Mouse (Mus musculus) ES-E14 (cell line): ENCODE data around the gene Gga2.

Experiments
- CHD2 ChIP-seq: IDR thresholded peaks from 2 replicates; pipeline ENCODE4 v1.6.1; 2014; ENCODE audit warnings: mild to moderate bottlenecking, low read depth, low read length, inconsistent platforms
- HCFC1 ChIP-seq: IDR thresholded peaks from 2 replicates; pipeline ENCODE4 v1.6.1; 2012; ENCODE audit warnings: low read length, inconsistent platforms, borderline replicate concordance; ENCODE audit not compliant: insufficient read depth
- MAFK ChIP-seq: IDR thresholded peaks from 2 replicates; pipeline ENCODE4 v1.6.1; 2014; ENCODE audit warnings: mild to moderate bottlenecking, low read depth, low read length, inconsistent platforms; ENCODE audit not compliant: insufficient read depth
- ZC3H11A ChIP-seq: IDR thresholded peaks from 2 replicates; pipeline ENCODE4 v1.6.1; 2012; ENCODE audit warnings: low read depth, mild to moderate bottlenecking, inconsistent platforms, low read length, borderline replicate concordance
- ZNF384 ChIP-seq: IDR thresholded peaks from 2 replicates; pipeline ENCODE4 v1.6.1; 2012; ENCODE audit warnings: low read depth, low read length, inconsistent platforms

DNA sequence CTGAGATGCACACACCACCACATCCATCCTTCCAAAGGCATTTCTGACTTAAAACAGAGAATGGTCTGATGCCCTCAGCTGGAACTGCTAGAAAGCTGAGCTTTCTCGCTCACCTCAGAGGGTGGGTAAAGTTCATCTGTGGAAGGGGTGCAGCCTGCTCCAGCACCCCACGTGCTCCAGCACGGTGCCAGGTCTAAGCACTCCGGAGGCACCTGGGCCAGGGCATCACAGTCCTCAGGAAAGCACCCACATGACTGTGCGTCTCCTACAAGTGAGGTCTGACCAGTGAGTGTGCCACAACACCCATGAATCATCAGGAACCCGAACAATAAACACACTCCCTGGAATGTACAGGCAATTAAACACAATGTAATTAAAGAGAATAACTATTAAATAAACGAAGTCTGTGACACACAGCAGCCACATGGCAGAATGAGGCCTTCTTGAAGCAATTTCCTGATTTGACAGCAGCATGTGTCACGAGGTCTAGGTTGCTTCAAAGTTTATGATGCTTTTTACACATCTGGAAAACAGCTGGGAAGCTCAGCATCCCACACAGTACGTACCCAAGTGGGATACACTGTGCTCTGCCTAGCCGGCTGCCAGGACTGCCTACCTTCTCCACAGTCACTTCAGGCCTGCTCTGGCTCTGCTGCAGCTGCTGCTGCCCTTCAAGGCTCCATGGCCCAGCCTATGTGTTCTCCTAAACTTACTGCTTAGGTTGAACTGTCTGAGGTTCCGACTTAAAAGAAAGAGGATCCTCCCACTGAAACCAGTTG lies 65.9 kb downstream of the Gga2 start:
- TF ChIP-seq MAFK = no peak
- no peak for TF ChIP-seq CHD2
- no peak for TF ChIP-seq ZC3H11A
- no peak for TF ChIP-seq ZNF384
- TF ChIP-seq HCFC1 = no peak
